In the genomic region with DNA sequence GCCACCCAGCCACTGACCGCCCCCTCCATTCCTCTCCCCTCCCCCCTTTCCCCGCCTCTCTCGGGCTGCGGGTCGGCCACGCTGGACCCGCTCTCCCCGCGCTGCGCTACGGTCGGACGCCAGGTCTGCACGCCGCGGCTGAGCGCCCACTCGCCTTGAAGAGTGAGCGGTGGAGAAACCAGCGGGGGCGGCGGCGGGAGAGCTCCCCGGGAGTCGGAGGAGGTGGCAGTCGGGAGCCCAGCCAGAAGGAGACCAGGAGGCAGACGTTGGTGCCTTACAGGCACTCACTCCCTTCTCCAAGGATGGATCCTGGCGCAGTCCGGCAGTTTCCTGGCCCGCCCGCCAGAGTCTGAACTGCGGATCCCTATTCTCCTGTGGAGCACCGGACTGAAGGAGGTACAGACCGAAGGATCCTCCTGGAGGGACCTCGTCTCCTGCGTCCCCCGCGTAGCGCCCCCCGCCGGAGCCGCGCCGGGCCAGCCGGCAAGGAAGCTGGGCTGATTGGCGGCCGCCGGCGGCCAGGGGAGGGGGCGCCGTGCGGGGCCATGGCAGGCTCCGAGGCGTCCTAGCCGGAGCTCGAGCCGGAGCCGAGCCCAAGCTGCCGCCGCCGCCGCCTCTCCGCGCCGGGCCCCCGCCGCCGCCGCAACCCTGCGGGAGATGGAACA, we compare ENCODE assay signal across 9 mouse cellular contexts. TPM values are rescaled to one million over a fixed set of nuclear protein-coding genes. Genes with fewer than 3 reads are reported as not detected.
DNase-seq lines count a peak whose midpoint lies in the region; ATAC-seq and TF ChIP-seq lines count a peak whose summit lies in the region.
"Had no signal": no experiment of that assay in that cellular context is flagged by ENCODE, and none has a peak within 500 bp of the region (broad histone marks: within the 10 kb centered on the region; RNA-seq: fewer than 3 reads in every experiment).

No protein-coding gene starts in this region.

- peak overlapping the region; percentile 2; the same call in 1 of the 2 replicates for H3K9ac ChIP-seq in ES-E14 (ENCODE audit: insufficient read depth, low read depth, low read length, poor library complexity, severe bottlenecking)
- H3K9ac ChIP-seq in forebrain, embryonic 12.5 days: peak overlapping the region; percentile 68
- H3K9ac ChIP-seq in liver, embryonic 15.5 days: no peak overlapping the region
- 0 out of 2 replicates have a peak overlapping the region, but pooled peaks have one; percentile 21 for H3K9ac ChIP-seq in stomach, embryonic 14.5 days (replicated peaks; ENCODE audit: low read depth, low read length)

- WGBS in forebrain, embryonic 12.5 days: under 1% methylated on average over 54 of the region's 70 CpGs
- under 1% methylated on average over 68 of the region's 70 CpGs for WGBS in liver, embryonic 15.5 days (ENCODE audit: insufficient replicate concordance)
- WGBS in stomach, embryonic 14.5 days: under 1% methylated on average over 61 of the region's 70 CpGs

- in situ Hi-C loops in ES-E14 (cut with MboI; ENCODE audit: low sequenced_read_pairs in 2 of 2, unreplicated experiment in 2 of 2): no loop called here

- no peaks in the 10 kb centered on the region for H3K36me3 ChIP-seq in ES-E14 (ENCODE audit: control insufficient read depth, insufficient read depth, low read length, poor library complexity, severe bottlenecking)
- H3K36me3 ChIP-seq in forebrain, embryonic 12.5 days (replicated peaks): no peaks in the 10 kb centered on the region
- H3K36me3 ChIP-seq in liver, embryonic 15.5 days (replicated peaks): no peaks in the 10 kb centered on the region
- no peaks in the 10 kb centered on the region for H3K36me3 ChIP-seq in stomach, embryonic 14.5 days (ENCODE audit: control insufficient read depth, insufficient read depth, low read length)

- peak overlapping the region; percentile 93 for H3K4me2 ChIP-seq in forebrain, embryonic 12.5 days
- peak overlapping the region; percentile 18; the same call in 1 of the 2 replicates for H3K4me2 ChIP-seq in liver, embryonic 15.5 days
- H3K4me2 ChIP-seq in stomach, embryonic 14.5 days (replicated peaks; ENCODE audit: low read depth, low read length): peak overlapping the region; percentile 93

- H3K27me3 ChIP-seq in forebrain, embryonic 12.5 days: peaks cover 76% of the 10 kb centered on the region
- H3K27me3 ChIP-seq in liver, embryonic 15.5 days: peaks cover 71% of the 10 kb centered on the region
- peaks cover 35% of the 10 kb centered on the region for H3K27me3 ChIP-seq in stomach, embryonic 14.5 days (ENCODE audit: control insufficient read depth, insufficient read depth, low read length)

- intact Hi-C loops in gastrocnemius, postnatal 14 days (cut with DNase I; ENCODE audit: low total_unique reads): no loop called here

- peak; percentile 51 for ATAC-seq in forebrain, embryonic 12.5 days (ENCODE audit: low FRiP score)
- ATAC-seq in liver, embryonic 15.5 days (ENCODE audit: insufficient read depth): no peak
- ATAC-seq in stomach, embryonic 14.5 days (ENCODE audit: insufficient number of reproducible peaks, insufficient read depth, low FRiP score, low read depth): peak; percentile 44
- ATAC-seq in erythroid progenitor cell, adult 5-6 weeks (replicated peaks; ENCODE audit: low FRiP score, poor library complexity, severe bottlenecking): no peak

- H3K9me3 ChIP-seq in ES-E14 (ENCODE audit: control insufficient read depth, insufficient read depth, low read depth, low read length): no peaks in the 10 kb centered on the region
- no peaks in the 10 kb centered on the region for H3K9me3 ChIP-seq in forebrain, embryonic 12.5 days
- H3K9me3 ChIP-seq in liver, embryonic 15.5 days (replicated peaks): no peaks in the 10 kb centered on the region
- H3K9me3 ChIP-seq in stomach, embryonic 14.5 days (ENCODE audit: control insufficient read depth, low read depth, low read length): no peaks in the 10 kb centered on the region

- peaks cover 0 to 8% of the 10 kb centered on the region in 2 experiments; a peak in 1 of 4 replicates for H3K4me1 ChIP-seq in ES-E14 (ENCODE audit: control insufficient read depth in 2 of 2, insufficient read depth in 2 of 2, low read length in 2 of 2, poor library complexity in 1 of 2)
- peaks cover 39% of the 10 kb centered on the region for H3K4me1 ChIP-seq in forebrain, embryonic 12.5 days
- H3K4me1 ChIP-seq in liver, embryonic 15.5 days (replicated peaks): no peaks in the 10 kb centered on the region
- H3K4me1 ChIP-seq in stomach, embryonic 14.5 days (ENCODE audit: control insufficient read depth, insufficient read depth, low read length): no peaks in the 10 kb centered on the region

- no peak overlapping the region for H3K27ac ChIP-seq in ES-E14 (ENCODE audit: insufficient read depth, low read depth, low read length, poor library complexity, severe bottlenecking)
- H3K27ac ChIP-seq in forebrain, embryonic 12.5 days: 0 out of 2 replicates have a peak overlapping the region, but pooled peaks have one; percentile 13
- no peak overlapping the region for H3K27ac ChIP-seq in liver, embryonic 15.5 days (replicated peaks)
- H3K27ac ChIP-seq in stomach, embryonic 14.5 days (ENCODE audit: low read length): no peak overlapping the region

- H3K4me3 ChIP-seq in ES-E14 (ENCODE audit: insufficient read depth in 1 of 2, low read depth in 1 of 2, low read length in 2 of 2, poor library complexity in 1 of 2, severe bottlenecking in 1 of 2): peak overlapping the region; percentile 64 to 67
- peak overlapping the region; percentile 61 for H3K4me3 ChIP-seq in forebrain, embryonic 12.5 days (replicated peaks)
- 0 out of 2 replicates have a peak overlapping the region, but pooled peaks have one; percentile 2 for H3K4me3 ChIP-seq in liver, embryonic 15.5 days (replicated peaks)
- H3K4me3 ChIP-seq in stomach, embryonic 14.5 days (ENCODE audit: low read depth, low read length): peak overlapping the region; percentile 44

- DNase-seq in gastrocnemius, postnatal 14 days: peak; percentile 22
- DNase-seq in gastrocnemius, postnatal 25 days: no peak
- no peak for DNase-seq in ES-E14 (ENCODE audit: low read depth, low spot score)
- DNase-seq in kidney, postnatal 14 days: peak; percentile 17

TF ChIP-seq in ES-E14, 5 proteins besides CTCF, POLR2A, EP300 and RAD21:
- TF ChIP-seq ZNF384 (IDR thresholded peaks at IDR 0.05; ENCODE audit: low read depth, low read length) (no peak), ZC3H11A (IDR thresholded peaks at IDR 0.05; ENCODE audit: borderline replicate concordance, low read depth, low read length) (no peak), MAFK (IDR thresholded peaks at IDR 0.05; ENCODE audit: insufficient read depth, low read depth, low read length) (no peak), CHD2 (IDR thresholded peaks at IDR 0.05; ENCODE audit: low read depth, low read length) (no peak), HCFC1 (IDR thresholded peaks at IDR 0.05; ENCODE audit: borderline replicate concordance, insufficient read depth, low read length) (no peak)
TF ChIP-seq in ES-E14: peak in this region for 0.

RNA-seq across cellular contexts. Expression of a gene that starts 0.7 kb away (rescaled TPM):
- under 1 TPM; 0.11 to 0.27 TPM for total RNA-seq in gastrocnemius, postnatal 14 days (2021)
- total RNA-seq in gastrocnemius, postnatal 25 days (2021): under 1 TPM in 1 of 2 experiments, not detected in 1; 0.21 TPM
- total RNA-seq in ES-E14 (2012; rRNA removed): 1.2 and 1.7 TPM in 2 replicates
- 9.6 and 11.0 TPM in 2 replicates for polyA plus RNA-seq in forebrain, embryonic 12.5 days (2016; fragmentation: Nextera tagmentation; extraction: Ambion mirVana)
- polyA plus RNA-seq in liver, embryonic 15.5 days (2015; fragmentation: Nextera tagmentation; extraction: Ambion mirVana): not detected in 2 replicates
- 1.9 and 2.4 TPM in 2 replicates for polyA plus RNA-seq in stomach, embryonic 14.5 days (2014; fragmentation: Nextera tagmentation; extraction: Ambion mirVana)
- total RNA-seq in erythroid progenitor cell, adult 5-6 weeks (2015; ENCODE audit: low replicate concordance): not detected in 2 replicates
- not detected in 2 replicates for total RNA-seq in erythroid progenitor cell, adult 5-6 weeks (2017; ENCODE audit: low replicate concordance)
- total RNA-seq: MEL had no signal

Comparison
In these comparisons a context has a peak if more than half of its experiments do, and no peak if none do; other contexts are left out.
1. DNase-seq: peak in gastrocnemius, postnatal 14 days (single experiment) and kidney, postnatal 14 days (single experiment); none in gastrocnemius, postnatal 25 days (single experiment) and ES-E14 (single experiment).
2. H3K4me3 ChIP-seq: peak in every context shown above with its lines; median percentile 66 in ES-E14; 61 in forebrain, embryonic 12.5 days; 44 in stomach, embryonic 14.5 days; 2 in liver, embryonic 15.5 days.
3. ATAC-seq: peak in forebrain, embryonic 12.5 days (single experiment) and stomach, embryonic 14.5 days (single experiment); none in liver, embryonic 15.5 days (single experiment) and erythroid progenitor cell, adult 5-6 weeks (single experiment).
4. H3K4me2 ChIP-seq: peak in every context shown above with its lines; median percentile 93 in forebrain, embryonic 12.5 days; 93 in stomach, embryonic 14.5 days; 18 in liver, embryonic 15.5 days.